Mouse (Mus musculus): ENCODE data around the gene U2af2. TPM values are rescaled to one million over a fixed set of nuclear protein-coding genes. Genes with fewer than 3 reads are reported as not detected.

Gene U2af2
- total RNA-seq, 2 experiments from 2014 or later, result 183 to 187 TPM

DNA sequence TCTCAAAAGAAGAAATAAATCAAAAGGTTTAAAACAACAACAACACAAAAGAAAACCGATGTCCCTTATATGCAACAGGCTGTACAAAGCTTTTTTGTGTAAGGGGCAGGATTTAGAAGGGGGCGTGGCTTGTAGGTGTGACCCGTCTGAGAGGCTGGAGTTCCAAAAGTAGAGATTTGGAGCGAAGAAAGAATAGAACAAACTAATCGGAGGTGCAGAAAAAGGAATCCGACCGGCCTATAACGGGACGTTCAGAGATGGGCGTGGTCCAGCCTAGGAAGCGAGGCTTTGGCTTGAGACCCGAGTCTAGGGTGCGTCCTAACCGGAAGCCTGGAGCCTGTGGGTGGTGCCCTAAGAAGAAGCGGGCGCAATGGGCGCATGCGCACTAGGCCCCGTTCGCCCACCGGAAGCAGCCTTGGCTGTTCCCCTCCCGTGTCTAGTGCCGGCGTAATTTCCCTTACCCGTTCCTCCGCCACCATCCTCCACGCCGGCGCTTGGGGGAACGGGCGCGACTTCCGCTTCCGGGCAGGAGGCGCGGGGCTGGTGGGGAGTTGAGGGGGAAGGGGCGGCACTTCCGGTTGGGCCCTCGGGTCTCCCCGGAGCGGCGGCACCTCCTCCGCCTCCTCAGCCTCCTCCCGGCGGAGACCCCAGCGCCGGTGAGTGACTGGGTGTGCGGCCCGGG lies 41.8 kb upstream of the U2af2 start, which contains the start of the genes Zfp865 and Ccdc106:
TSS of gene Zfp865 (plus strand) at position 377 of the 682 bp plus-strand sequence.
TSS of gene Ccdc106 (plus strand) at position 554 of the 682 bp plus-strand sequence.
- DNase-seq (ENCODE audit: extremely low spot score in 1 of 2, low spot score in 2 of 2), result peak; percentile 99
- H3K27ac ChIP-seq, result peak within 1 kb of the TSS; percentile 96
- TF ChIP-seq CTCF (IDR thresholded peaks at IDR 0.05), result no peak; the same call in 1 of the 2 replicates
- H3K4me3 ChIP-seq, result peak within 1 kb of the TSS; percentile 76
- intact Hi-C loops (cut with DNase I), result loop anchor here (2.0 kb wide), 2 partner anchors 17 to 41 kb away; no protein-coding TSS in a partner anchor

DNA sequence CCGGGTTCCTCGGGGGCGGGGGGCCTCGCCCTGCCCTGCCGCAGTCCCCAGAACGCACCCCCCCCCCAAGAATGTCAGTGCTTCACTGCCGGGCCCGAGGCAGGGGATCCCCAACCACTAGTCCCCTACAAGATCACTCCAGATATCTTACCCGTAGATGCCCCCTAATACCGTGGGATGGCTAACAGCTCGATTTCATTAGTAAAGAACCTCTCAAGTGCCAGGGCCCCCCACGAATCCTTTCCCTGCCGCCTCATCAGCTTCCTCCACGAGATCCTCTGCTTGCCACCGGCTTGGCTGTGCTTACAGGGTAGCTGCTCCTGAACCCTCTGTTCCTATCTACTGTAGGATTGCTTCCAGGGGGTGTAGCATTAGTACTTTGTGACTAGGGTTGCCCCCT lies 41.3 kb upstream of the U2af2 start:
- no peak for TF ChIP-seq CTCF (IDR thresholded peaks at IDR 0.05)
- peak overlapping the region; percentile 76 for H3K4me3 ChIP-seq
- DNase-seq (ENCODE audit: extremely low spot score in 1 of 2, low spot score in 2 of 2), result no peak
- H3K27ac ChIP-seq, result peak overlapping the region; percentile 96
- intact Hi-C loops (cut with DNase I), result loop anchor here (2.0 kb wide), 2 partner anchors 16 to 40 kb away; no protein-coding TSS in a partner anchor

DNA sequence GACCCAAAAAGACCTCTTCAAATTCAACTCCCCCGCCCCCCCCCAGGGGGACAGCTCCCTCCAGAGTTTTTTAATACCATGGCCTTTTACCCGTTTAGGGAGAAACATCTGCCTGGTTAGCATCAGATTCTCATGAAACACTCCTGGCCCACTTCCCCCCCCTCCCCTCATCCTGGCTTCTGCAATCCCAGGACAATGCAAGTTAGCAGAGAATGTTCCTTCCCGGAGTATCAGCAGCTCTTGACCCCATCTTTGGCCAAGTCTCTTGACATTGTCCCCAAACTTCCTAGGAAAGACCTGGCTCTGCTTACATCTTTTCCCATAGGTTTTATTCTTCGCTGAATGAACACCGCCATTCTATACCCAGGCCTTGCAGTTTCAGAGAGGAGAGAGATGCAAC lies 40.7 kb upstream of the U2af2 start:
- TF ChIP-seq CTCF (IDR thresholded peaks at IDR 0.05), result no peak
- no peak for DNase-seq (ENCODE audit: extremely low spot score in 1 of 2, low spot score in 2 of 2)
- intact Hi-C loops (cut with DNase I), result loop anchor here (2.0 kb wide), 2 partner anchors 16 to 40 kb away; no protein-coding TSS in a partner anchor
- H3K27ac ChIP-seq, result peak overlapping the region; percentile 96; the same call in 1 of the 2 replicates
- peak overlapping the region; percentile 76 for H3K4me3 ChIP-seq

DNA sequence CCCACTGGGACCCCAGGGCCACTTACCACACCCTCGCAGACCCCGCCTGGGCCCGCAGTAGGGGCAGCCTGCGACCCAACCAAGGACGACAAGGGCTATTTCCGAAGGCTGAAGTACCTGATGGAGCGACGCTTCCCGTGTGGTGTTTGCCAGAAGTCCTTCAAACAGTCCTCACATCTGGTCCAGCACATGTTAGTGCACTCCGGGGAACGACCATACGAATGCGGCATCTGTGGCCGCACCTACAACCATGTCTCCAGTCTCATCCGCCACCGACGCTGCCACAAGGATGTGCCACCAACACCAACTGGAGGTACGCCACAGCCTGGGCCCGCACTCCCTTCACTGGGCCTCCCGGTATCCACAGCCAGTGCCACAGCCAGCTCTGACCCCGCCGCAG lies 32.4 kb upstream of the U2af2 start:
- no peak overlapping the region for H3K27ac ChIP-seq
- no peak overlapping the region for H3K4me3 ChIP-seq
- no peak for DNase-seq (ENCODE audit: extremely low spot score in 1 of 2, low spot score in 2 of 2)
- TF ChIP-seq CTCF (IDR thresholded peaks at IDR 0.05), result no peak
- intact Hi-C loops (cut with DNase I), result no loop called here

DNA sequence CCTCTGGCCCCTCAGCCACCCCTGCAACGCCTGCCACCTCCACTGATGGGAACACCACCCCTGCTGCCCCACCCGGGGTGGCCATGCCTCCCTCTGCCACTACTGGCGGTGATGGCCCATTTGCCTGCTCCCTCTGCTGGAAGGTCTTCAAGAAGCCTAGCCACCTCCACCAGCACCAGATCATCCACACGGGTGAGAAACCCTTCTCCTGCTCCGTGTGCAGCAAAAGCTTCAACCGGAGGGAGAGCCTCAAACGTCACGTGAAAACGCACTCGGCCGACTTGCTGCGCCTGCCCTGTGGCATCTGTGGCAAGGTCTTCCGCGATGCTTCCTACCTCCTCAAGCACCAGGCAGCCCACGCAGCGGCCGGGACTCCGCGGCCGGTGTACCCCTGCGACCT lies 32.0 kb upstream of the U2af2 start:
- no peak for TF ChIP-seq CTCF (IDR thresholded peaks at IDR 0.05)
- Histone ChIP-seq H3K4me3 (no peak overlapping the region), H3K27ac (no peak overlapping the region)
- no peak for DNase-seq (ENCODE audit: extremely low spot score in 1 of 2, low spot score in 2 of 2)
- intact Hi-C loops (cut with DNase I), result no loop called here

DNA sequence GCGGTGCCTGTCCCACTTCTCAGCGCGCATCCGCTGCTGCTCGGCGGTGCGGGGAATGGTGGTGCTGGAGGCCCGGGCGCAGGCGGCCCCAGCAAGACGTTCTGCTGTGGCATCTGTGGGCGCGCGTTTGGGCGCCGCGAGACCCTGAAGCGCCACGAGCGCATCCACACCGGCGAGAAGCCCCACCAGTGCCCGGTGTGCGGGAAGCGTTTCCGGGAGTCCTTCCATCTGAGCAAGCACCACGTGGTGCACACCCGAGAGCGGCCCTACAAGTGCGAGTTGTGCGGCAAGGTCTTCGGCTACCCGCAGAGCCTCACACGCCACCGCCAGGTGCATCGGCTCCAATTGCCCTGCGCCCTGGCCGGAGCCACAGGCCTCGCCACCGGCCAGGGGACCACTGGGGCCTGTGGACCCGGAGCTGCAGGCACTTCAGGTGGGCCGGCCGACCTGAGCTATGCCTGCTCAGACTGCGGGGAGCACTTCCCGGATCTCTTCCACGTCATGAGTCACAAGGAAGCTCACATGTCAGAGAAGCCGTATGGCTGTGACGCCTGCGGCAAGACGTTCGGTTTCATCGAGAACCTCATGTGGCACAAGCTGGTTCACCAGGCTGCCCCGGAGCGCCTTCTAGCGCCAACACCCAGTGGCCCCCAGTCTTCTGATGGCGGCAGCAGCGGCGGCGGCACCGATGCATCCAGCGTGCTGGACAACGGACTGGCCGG lies 31.2 kb upstream of the U2af2 start:
- TF ChIP-seq CTCF (IDR thresholded peaks at IDR 0.05), result no peak
- Histone ChIP-seq H3K27ac (no peak overlapping the region), H3K4me3 (no peak overlapping the region)
- no peak for DNase-seq (ENCODE audit: extremely low spot score in 1 of 2, low spot score in 2 of 2)
- intact Hi-C loops (cut with DNase I), result no loop called here

DNA sequence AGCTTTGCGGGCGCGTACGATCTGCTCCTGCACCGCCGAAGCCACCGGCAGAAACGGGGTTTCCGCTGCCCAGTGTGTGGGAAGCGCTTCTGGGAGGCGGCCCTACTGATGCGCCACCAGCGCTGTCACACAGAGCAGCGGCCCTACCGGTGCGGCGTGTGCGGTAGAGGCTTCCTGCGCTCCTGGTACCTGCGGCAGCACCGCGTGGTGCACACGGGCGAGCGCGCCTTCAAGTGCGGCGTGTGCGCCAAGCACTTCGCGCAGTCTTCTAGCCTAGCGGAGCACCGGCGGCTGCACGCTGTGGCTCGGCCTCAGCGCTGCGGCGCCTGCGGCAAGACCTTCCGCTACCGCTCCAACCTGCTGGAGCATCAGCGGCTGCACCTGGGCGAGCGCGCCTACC lies 30.4 kb upstream of the U2af2 start:
- DNase-seq (ENCODE audit: extremely low spot score in 1 of 2, low spot score in 2 of 2), result no peak
- Histone ChIP-seq H3K4me3 (no peak overlapping the region), H3K27ac (no peak overlapping the region)
- intact Hi-C loops (cut with DNase I), result no loop called here
- no peak for TF ChIP-seq CTCF (IDR thresholded peaks at IDR 0.05)

DNA sequence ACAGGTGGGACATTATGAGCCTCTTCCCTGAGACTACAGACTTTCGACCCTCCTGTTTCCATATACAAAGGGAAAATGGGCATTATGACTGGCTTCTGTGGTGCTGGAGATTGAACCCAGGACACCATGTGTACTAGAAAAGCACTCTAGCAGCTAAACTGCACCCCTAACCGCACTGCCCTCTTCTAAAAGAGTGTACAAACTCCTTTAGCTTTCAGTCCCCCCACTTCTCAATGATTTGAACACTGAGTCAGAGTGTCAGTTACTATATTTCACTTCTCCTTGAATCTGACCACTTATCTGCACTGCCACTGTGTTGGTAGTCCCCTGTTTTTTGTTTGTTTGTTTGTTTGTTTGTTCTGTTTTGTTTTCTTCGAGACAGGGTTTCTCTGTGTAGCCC lies 28.1 kb upstream of the U2af2 start, which contains the start of gene 4632433K11Rik:
TSS of gene 4632433K11Rik (plus strand) at position 301 of the 400 bp plus-strand sequence.
- Histone ChIP-seq H3K27ac (no peak within 1 kb of the TSS), H3K4me3 (no peak within 1 kb of the TSS)
- no peak for TF ChIP-seq CTCF (IDR thresholded peaks at IDR 0.05)
- intact Hi-C loops (cut with DNase I), result no loop called here
- DNase-seq (ENCODE audit: extremely low spot score in 1 of 2, low spot score in 2 of 2), result no peak

DNA sequence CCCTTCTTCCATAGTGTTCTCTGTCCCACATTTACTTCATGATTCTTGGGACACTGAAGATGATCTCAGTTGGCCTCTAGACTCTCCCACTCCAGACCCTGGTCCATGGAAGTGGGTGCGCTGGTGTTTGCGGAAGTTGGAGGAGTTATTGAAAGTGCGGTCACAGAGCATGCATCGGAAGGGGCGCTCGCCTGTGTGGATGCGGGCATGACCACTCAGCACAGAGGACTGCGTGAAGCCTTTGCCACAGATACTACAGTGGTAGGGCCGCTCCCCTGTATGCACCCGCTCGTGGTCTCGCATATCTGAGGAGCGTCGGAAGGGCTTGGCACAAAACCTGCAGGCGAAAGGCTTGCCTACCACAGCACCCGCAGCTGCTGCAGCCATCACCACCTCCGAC lies 26.3 kb upstream of the U2af2 start:
- intact Hi-C loops (cut with DNase I), result loop anchor here (2.0 kb wide), 1 partner anchor 15 kb away; the partner anchor contains the start of genes Ccdc106 and Zfp865
- no peak overlapping the region for H3K4me3 ChIP-seq
- H3K27ac ChIP-seq, result no peak overlapping the region
- no peak for TF ChIP-seq CTCF (IDR thresholded peaks at IDR 0.05)
- no peak for DNase-seq (ENCODE audit: extremely low spot score in 1 of 2, low spot score in 2 of 2)

DNA sequence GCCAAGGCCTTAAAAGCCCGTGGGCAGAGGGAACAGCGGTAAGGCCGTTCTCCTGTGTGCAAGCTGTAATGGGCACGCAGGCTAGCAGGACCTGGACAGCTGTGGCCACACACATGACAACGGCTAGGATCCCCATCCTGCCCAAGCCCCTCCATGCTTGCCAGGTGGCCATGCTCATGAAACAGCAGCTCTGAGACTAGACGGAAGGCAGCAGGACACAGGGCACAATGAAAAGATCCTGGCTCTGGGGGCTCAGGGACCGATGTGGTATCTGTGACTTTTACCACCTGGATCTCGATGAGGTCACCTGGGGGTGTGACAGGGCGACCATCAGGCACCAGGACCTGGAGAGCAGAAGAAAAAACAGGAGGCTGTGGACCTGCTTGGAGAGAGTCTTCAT lies 25.8 kb upstream of the U2af2 start:
- intact Hi-C loops (cut with DNase I), result loop anchor here (2.0 kb wide), 1 partner anchor 15 kb away; the partner anchor contains the start of genes Ccdc106 and Zfp865
- DNase-seq (ENCODE audit: extremely low spot score in 1 of 2, low spot score in 2 of 2), result no peak
- Histone ChIP-seq H3K27ac (no peak overlapping the region), H3K4me3 (no peak overlapping the region)
- TF ChIP-seq CTCF (IDR thresholded peaks at IDR 0.05), result no peak

DNA sequence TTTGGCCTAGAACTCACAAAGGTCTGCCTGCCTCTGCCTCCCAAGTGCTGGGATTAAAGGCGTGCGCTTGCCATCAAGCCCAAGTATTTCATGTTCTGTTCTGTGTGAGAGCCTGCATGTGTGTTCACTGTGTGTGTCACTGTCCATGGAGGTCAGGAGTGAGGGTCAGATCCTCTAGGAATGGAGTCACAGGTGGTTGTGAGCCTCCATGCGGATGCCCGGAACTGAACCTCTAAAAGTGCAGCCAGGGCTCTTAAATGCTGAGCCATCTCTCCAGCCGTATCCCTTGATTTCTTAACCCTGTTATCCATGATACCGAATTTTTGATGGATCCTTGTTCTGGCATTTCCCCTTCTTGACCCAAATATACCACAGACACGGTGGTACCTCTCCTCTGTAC lies 24.9 kb upstream of the U2af2 start:
- intact Hi-C loops (cut with DNase I), result loop anchor here (2.0 kb wide), 1 partner anchor 16 kb away; the partner anchor contains the start of genes Ccdc106 and Zfp865
- no peak for DNase-seq (ENCODE audit: extremely low spot score in 1 of 2, low spot score in 2 of 2)
- Histone ChIP-seq H3K4me3 (no peak overlapping the region), H3K27ac (no peak overlapping the region)
- TF ChIP-seq CTCF (IDR thresholded peaks at IDR 0.05), result no peak

DNA sequence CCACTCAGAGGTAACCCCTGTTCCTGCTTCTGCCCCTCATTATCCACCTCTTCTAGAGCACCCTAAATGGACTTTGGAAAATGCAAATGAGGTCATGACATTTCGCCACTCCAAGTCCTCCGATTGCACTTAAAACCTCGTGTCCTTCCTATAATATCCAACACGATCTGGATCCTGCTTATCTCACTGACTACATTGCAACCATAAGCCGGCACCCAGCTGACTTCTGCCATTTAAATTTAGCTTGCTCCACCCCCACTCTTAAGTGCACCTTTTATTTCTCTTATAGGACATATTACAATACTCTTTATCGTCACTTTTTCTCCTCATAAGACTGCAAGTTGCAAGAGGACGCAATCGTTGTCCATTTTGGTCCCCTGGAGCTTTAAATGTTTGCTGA lies 24.5 kb upstream of the U2af2 start:
- Histone ChIP-seq H3K4me3 (peak overlapping the region; percentile 70; the same call in 1 of the 2 replicates), H3K27ac (peak overlapping the region; percentile 97)
- no peak for DNase-seq (ENCODE audit: extremely low spot score in 1 of 2, low spot score in 2 of 2)
- intact Hi-C loops (cut with DNase I), result loop anchor here (2.0 kb wide), 1 partner anchor 17 kb away; the partner anchor contains the start of genes Ccdc106 and Zfp865
- no peak for TF ChIP-seq CTCF (IDR thresholded peaks at IDR 0.05)
